Mouse (Mus musculus) lung, adult 2 months (tissue): ENCODE measurements around the gene Gm27027. TPM values are rescaled to one million over a fixed set of nuclear protein-coding genes. Genes with fewer than 3 reads are reported as not detected.

Source experiments
- DNase-seq: peaks from one replicate; pipeline ENCODE4 v3.0.0; 2022
- H3K4me1 ChIP-seq: fragments of 200-500 bp; 2 replicates; pipeline ENCODE4 v1.6.1; 2011; ENCODE audit warnings: low read length; ENCODE audit not compliant: control insufficient read depth, insufficient read depth
- H3K4me3 ChIP-seq: fragments of 200-500 bp; replicated peaks from 2 replicates; pipeline ENCODE3; 2011; ENCODE audit warnings: low read depth, mild to moderate bottlenecking, control low read depth, low read length; ENCODE audit errors: extremely low read depth
- CTCF ChIP-seq: fragments of 200-500 bp; IDR thresholded peaks from 2 replicates; pipeline ENCODE4 v1.5.1; 2011; ENCODE audit warnings: mild to moderate bottlenecking, low read length, control low read depth; ENCODE audit not compliant: insufficient read depth
- POLR2A ChIP-seq: fragments of 200-500 bp; IDR thresholded peaks from 2 replicates; pipeline ENCODE4 v1.6.1; 2011; ENCODE audit warnings: low read depth, mild to moderate bottlenecking, control low read depth, low read length, borderline replicate concordance; ENCODE audit errors: extremely low read depth
- WGBS: fragments of 180-500 bp; shearing (Covaris S2); methylation state at CpG from one replicate; pipeline ENCODE4 v1.1.7; 2018; 5-methylcytosine and 5-hydroxymethylcytosine counted together
- polyA plus RNA-seq: library from polyadenylated mRNA; depleted of rRNA; stranded (reverse); fragments of >200 nt; gene quantifications from 2 replicates; pipeline ENCODE4 v1.2.3, GENCODE M21; 2012

Gene Gm27027
- polyA plus RNA-seq, 1 experiment: not detected

DNA sequence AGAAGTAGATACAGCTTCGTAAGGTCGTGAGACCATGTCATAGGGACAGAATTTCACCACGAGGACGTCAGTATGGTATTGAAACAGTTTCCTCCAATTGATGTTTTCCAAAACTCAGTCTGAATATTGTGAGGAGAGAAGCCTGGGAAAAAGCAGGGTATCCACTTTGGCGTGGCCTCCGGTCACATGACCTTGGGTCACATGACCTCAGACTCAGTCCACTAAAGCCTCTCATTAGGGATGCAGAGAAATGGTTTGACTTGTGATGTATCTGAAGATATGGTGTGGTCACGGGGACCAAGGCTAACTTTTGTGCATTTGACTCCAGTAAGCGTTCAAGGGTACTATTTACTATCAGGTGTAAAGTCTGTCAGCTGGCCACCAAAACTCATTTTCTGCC lies 36.8 kb downstream of the Gm27027 start:
- no peak for DNase-seq
- H3K4me3 ChIP-seq: no peak overlapping the region
- TF ChIP-seq CTCF (no peak), POLR2A (no peak)
- 82% methylated on average over 8 of the region's 8 CpGs for whole genome bisulfite sequencing
- peaks cover 17% of the 10 kb centered on the region for H3K4me1 ChIP-seq

DNA sequence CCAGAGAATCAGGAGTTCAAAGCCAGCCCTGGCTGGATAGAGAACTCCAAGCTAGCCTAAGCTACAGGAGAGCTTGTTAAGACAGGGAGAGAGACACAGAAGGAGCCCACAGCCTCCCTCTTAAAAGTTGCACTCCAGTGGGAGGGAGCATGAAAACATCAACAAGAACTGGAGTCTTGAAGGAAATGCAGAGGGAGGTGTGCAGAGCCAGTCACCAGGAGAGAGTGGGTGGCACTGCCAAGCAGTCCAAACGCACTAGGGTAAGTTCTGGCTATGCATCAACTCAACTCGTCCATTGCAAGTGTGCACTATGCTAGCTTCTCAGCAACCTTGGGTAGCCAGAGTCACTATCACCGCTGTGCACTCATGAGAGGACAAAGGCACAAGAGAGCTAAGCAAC lies 37.9 kb downstream of the Gm27027 start:
- 77% methylated on average over 3 of the region's 3 CpGs for WGBS

GRCm38 (mm10) chr2:93957785-93958175 lies 38.4 kb downstream of the Gm27027 start:
- Histone ChIP-seq H3K4me3 (no peak overlapping the region), H3K4me1 (peaks cover 17% of the 10 kb centered on the region)
- DNase-seq: no peak
- WGBS: 80% methylated on average over 8 of the region's 8 CpGs
- TF ChIP-seq POLR2A (no peak), CTCF (no peak)

More for the DNA sequence above, 37.9 kb downstream of the Gm27027 start:
- TF ChIP-seq POLR2A (no peak), CTCF (no peak)
- no peak for DNase-seq
- H3K4me1 ChIP-seq: peaks cover 17% of the 10 kb centered on the region
- H3K4me3 ChIP-seq: no peak overlapping the region

DNA sequence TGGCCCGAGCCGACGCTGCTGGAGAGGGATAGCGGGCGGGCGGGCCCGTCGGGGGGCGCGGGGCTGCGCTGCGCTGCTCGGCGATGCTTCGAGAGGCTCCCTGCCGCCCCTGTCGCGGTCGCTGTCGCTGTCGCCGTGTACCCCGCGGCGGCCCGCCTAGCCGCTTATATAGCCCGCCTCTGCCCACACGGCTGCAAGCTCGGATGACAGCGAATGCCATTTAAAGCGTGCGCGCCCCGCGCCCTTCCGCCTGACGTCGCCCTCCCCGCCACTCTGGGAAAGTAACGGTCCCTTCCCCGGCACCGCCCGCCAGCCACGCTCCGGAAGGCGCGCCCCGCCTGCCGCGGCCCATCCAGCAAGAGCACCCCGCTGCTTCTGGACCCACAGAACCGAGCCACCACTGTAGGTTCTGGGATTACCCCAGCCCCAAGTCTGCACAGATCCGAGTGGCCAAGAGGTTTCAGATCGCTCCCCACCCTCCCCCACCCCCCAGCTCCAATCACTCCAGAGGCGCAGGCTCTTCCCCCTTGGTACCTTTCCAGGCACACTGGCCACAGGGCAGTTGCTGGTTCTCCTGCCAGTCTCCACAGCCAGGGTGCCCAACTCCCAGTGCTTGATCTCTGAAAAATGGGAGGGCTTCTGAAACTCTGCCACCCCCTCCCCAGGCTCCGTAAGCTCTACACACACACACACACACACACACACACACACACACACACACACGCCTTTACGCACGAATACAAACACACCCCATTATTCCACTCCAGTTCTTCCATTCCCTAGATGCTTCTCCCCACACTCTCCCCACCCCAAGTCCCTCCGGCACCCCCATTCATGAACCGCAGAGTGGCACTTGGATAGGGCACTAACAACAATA lies 39.0 kb downstream of the Gm27027 start, which contains the start of gene Gm13889:
Gene Gm13889, minus strand, starts transcription at position 294 of the 877 bp plus-strand sequence.
- TF ChIP-seq CTCF: no peak
- peak; percentile 69 for TF ChIP-seq POLR2A
- Histone ChIP-seq H3K4me1 (peaks cover 16% of the 10 kb centered on the region), H3K4me3 (peak within 1 kb of the TSS; percentile 76)
- peak; percentile 67 for DNase-seq
- 8% methylated on average over 53 of the region's 62 CpGs for whole genome bisulfite sequencing

GRCm38 (mm10) chr2:93956331-93956801 lies 39.8 kb downstream of the Gm27027 start:
- DNase-seq: peak; percentile 65
- TF ChIP-seq CTCF (no peak), POLR2A (no peak)
- under 1% methylated on average over 43 of the region's 44 CpGs for WGBS
- H3K4me3 ChIP-seq: peak overlapping the region; percentile 76
- peaks cover 9% of the 10 kb centered on the region for H3K4me1 ChIP-seq

GRCm38 (mm10) chr2:93955886-93956285 lies 40.3 kb downstream of the Gm27027 start:
- TF ChIP-seq CTCF: no peak
- TF ChIP-seq POLR2A: no peak
- H3K4me3 ChIP-seq: peak overlapping the region; percentile 76
- 1% methylated on average over 31 of the region's 31 CpGs for WGBS

GRCm38 (mm10) chr2:93954781-93955578 lies 41.2 kb downstream of the Gm27027 start:
- Histone ChIP-seq H3K4me3 (peak overlapping the region; percentile 64), H3K4me1 (peaks cover 9% of the 10 kb centered on the region)
- peak; percentile 24; the same call in 1 of the 2 replicates for TF ChIP-seq POLR2A
- no peak for TF ChIP-seq CTCF
- 2% methylated on average over 32 of the region's 32 CpGs for WGBS
- peak; percentile 25 for DNase-seq

More at GRCm38 (mm10) chr2:93955886-93956285, 40.3 kb downstream of the Gm27027 start:
- DNase-seq: no peak
- peaks cover 9% of the 10 kb centered on the region for H3K4me1 ChIP-seq

DNA sequence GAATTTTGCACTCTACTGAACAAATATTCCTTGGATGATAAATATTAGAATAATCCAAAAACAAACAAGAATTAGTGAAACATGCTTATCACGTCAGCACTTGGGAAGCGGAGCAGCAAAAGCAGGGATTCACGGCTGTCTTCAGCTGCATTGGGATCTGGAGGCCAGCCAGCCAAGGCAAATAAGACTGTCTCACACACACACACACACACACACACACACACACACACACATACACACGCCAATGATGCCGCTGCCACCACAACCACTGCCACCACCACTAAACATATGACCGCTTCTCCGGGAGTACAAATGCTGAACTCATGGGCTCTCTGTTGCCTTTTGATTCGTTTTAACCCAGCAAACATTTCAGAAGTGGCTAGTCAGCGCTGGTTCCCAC lies 42.4 kb downstream of the Gm27027 start:
- TF ChIP-seq POLR2A (no peak), CTCF (no peak)
- WGBS: 80% methylated on average over 9 of the region's 9 CpGs
- Histone ChIP-seq H3K4me1 (peaks cover 9% of the 10 kb centered on the region), H3K4me3 (no peak overlapping the region)
- no peak for DNase-seq

GRCm38 (mm10) chr2:93946976-93947375 lies 49.2 kb downstream of the Gm27027 start:
- no peak for DNase-seq
- WGBS: 41% methylated on average over 5 of the region's 5 CpGs
- H3K4me1 ChIP-seq: peaks cover 2% of the 10 kb centered on the region; the same call in 1 of the 2 replicates
- no peak for TF ChIP-seq POLR2A
- TF ChIP-seq CTCF: no peak
- no peak overlapping the region for H3K4me3 ChIP-seq
